Mouse (Mus musculus) left cerebral cortex, adult 11 months (tissue): ENCODE data around the gene 4930564D02Rik.

ENCODE experiments used
- DNase-seq: peaks from one replicate; pipeline ENCODE4 v3.0.0; 2022; ENCODE audit warnings: low spot score

Gene 4930564D02Rik

GRCm38 (mm10) chr3:105113859-105114258 lies 47.2 kb downstream of the 4930564D02Rik start:
- no peak for DNase-seq

- peak; percentile 66 for DNase-seq
Observed at GRCm38 (mm10) chr3:105114269-105114668, 47.6 kb downstream of the 4930564D02Rik start.

GRCm38 (mm10) chr3:105116596-105116995 lies 50.0 kb downstream of the 4930564D02Rik start:
- DNase-seq, result no peak

- DNase-seq, result no peak
Observed at GRCm38 (mm10) chr3:105123776-105124175, 57.1 kb downstream of the 4930564D02Rik start.

- no peak for DNase-seq
Observed at GRCm38 (mm10) chr3:105127881-105128280, 61.2 kb downstream of the 4930564D02Rik start.
